Mouse (Mus musculus) lung, embryonic 14.5 days (tissue): ENCODE measurements around the gene Nap1l1. TPM values are rescaled to one million over a fixed set of nuclear protein-coding genes. Genes with fewer than 3 reads are reported as not detected.

ENCODE experiments used
- ATAC-seq: fragments of 200-750 bp; cut with Nextera tagmentation; 2 replicates; pipeline ENCODE4 v1.8.0; 2017; ENCODE audit warnings: mild to moderate bottlenecking, moderate TSS enrichment, moderate library complexity; ENCODE audit not compliant: insufficient read depth
- DNase-seq: peaks from one replicate; pipeline ENCODE4 v3.0.0-alpha.2; 2015
- H3K27ac ChIP-seq: fragments of 300-500 bp; sonication (generic); 2 replicates; pipeline ENCODE4 v1.5.1; 2014; ENCODE audit warnings: low read depth, mild to moderate bottlenecking, moderate library complexity
- H3K27me3 ChIP-seq: fragments of 300-500 bp; sonication (generic); 2 replicates; pipeline ENCODE4 v1.6.1; 2014; ENCODE audit warnings: low read length, control low read depth; ENCODE audit not compliant: insufficient read depth
- H3K36me3 ChIP-seq: fragments of 300-500 bp; sonication (generic); 2 replicates; pipeline ENCODE4 v1.6.1; 2014; ENCODE audit warnings: control low read depth; ENCODE audit not compliant: insufficient read depth
- H3K4me1 ChIP-seq: fragments of 300-500 bp; sonication (generic); 2 replicates; pipeline ENCODE4 v1.6.1; 2014; ENCODE audit warnings: antibody characterized with exemption, control low read depth; ENCODE audit not compliant: insufficient read depth
- H3K4me2 ChIP-seq: fragments of 300-500 bp; sonication (generic); 2 replicates; pipeline ENCODE4 v1.6.1; 2014; ENCODE audit warnings: mild to moderate bottlenecking
- H3K4me3 ChIP-seq: fragments of 300-500 bp; sonication (generic); 2 replicates; pipeline ENCODE4 v1.5.1; 2014; ENCODE audit warnings: low read depth, low read length
- H3K9ac ChIP-seq: fragments of 300-500 bp; sonication (generic); 2 replicates; pipeline ENCODE4 v1.6.1; 2014
- H3K9me3 ChIP-seq: fragments of 300-500 bp; sonication (generic); 2 replicates; pipeline ENCODE4 v1.6.1; 2016; ENCODE audit warnings: low read depth, low read length, control low read depth
- CTCF ChIP-seq: IDR thresholded peaks from 2 replicates; pipeline ENCODE4 v1.5.1; 2016; ENCODE audit warnings: antibody characterized with exemption, low read depth
- WGBS: fragments of 180-500 bp; shearing (Covaris S2); extraction: QIAGEN DNeasy Blood & Tissue Kit; methylation state at CpG from one replicate; pipeline ENCODE4 v1.1.7; 2014; 5-methylcytosine and 5-hydroxymethylcytosine counted together
- polyA plus RNA-seq: library from polyadenylated mRNA; unstranded; fragments of >200 nt; fragmentation: Nextera tagmentation; extraction: Ambion mirVana; gene quantifications from 2 replicates; pipeline ENCODE4 v1.2.1, GENCODE M21; 2014

The Nap1l1 gene
- polyA plus RNA-seq, 1 experiment from 2014 or later, result 301 TPM

DNA sequence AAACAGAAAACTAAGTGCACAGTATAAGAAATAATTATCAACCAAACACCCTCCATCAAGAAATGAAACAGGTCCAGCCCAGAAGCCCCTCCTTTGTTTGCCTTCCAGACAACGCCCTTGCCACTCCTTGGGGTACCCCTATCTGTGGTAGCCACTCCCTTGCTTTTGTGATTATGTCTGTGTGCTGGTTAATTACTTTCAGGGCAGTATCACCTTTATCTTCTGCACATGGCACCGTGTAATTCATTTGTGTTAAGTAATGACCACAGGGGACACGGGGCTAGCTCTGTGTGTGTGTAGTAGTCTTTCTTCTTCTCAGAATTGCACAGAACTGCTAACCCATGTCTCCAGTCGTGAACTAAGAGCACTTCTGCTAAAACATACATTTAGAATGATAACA, 72.6 kb downstream of the Nap1l1 start:
- H3K9me3 ChIP-seq, result no peaks in the 10 kb centered on the region
- WGBS, result 68% methylated on average over 4 of the region's 4 CpGs
- no peak overlapping the region for H3K4me3 ChIP-seq
- ATAC-seq (no peak), DNase-seq (no peak)
- TF ChIP-seq CTCF, result no peak
- no peak overlapping the region for H3K4me2 ChIP-seq
- no peak overlapping the region for H3K27ac ChIP-seq
- no peaks in the 10 kb centered on the region for H3K27me3 ChIP-seq
- no peaks in the 10 kb centered on the region for H3K36me3 ChIP-seq
- H3K4me1 ChIP-seq, result peaks cover 16% of the 10 kb centered on the region
- no peak overlapping the region for H3K9ac ChIP-seq

Other genes with a start within 250 kb of the Nap1l1 start
- 5.8 and 6.4 TPM in 2 replicates for gene Bbs10, start 174.5 kb upstream of the Nap1l1 start, polyA plus RNA-seq
- 134 and 137 TPM in 2 replicates for gene Phlda1, start 33.1 kb downstream of the Nap1l1 start, polyA plus RNA-seq